In the genomic region with DNA sequence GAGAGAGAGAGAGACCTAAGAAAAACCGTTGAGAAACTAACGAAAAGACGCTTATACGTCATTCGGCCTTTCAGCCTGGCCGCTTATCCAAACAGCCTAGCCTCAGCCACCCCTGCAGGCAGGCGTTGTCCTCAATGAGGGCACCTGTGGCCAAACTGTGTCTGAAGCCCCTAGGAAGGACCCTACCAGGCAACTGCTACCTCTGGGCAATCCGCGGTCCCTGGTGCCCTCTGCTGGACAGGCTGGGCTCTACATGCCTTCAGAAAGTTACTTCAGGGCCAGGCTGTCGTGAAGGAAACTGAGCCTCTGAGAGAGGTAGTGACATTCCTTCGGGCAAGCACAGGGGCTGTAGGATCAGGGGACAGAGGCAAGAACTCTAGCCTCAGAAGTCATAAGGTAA, we compare ENCODE assay signal across 8 mouse cellular contexts.
DNase-seq lines count a peak whose midpoint lies in the region; ATAC-seq and TF ChIP-seq lines count a peak whose summit lies in the region.

No protein-coding gene starts in this region.

- 2% methylated on average over 11 of the region's 11 CpGs for WGBS in kidney, adult 2 months
- 4% methylated on average over 11 of the region's 11 CpGs for WGBS in liver, postnatal 0 days (ENCODE audit: insufficient replicate concordance)
- 2% methylated on average over 11 of the region's 11 CpGs for WGBS in neural tube, embryonic 11.5 days

- no peak for TF ChIP-seq EP300 in liver, postnatal 0 days (IDR thresholded peaks at IDR 0.05; ENCODE audit: low read depth)

- DNase-seq in urinary bladder, adult 18-20 months (ENCODE audit: low spot score in 2 of 2) = peak; percentile 31 to 68
- DNase-seq in urinary bladder, postnatal 10 days (ENCODE audit: low spot score) = no peak
- DNase-seq in gastrocnemius, postnatal 14 days = peak; percentile 43
- DNase-seq in kidney, adult 2 months = peak; percentile 65
- peak; percentile 81 for DNase-seq in liver, postnatal 0 days
- peak; percentile 84 for DNase-seq in neural tube, embryonic 11.5 days (ENCODE audit: low spot score)

- peak; percentile 65 for ATAC-seq in common myeloid progenitor, adult 5-6 weeks (replicated peaks; ENCODE audit: low read depth, poor library complexity, severe bottlenecking)
- peak; percentile 51 for ATAC-seq in liver, postnatal 0 days
- ATAC-seq in neural tube, embryonic 11.5 days (ENCODE audit: insufficient read depth, low FRiP score, low TSS enrichment) = 0 out of 2 replicates have a peak, but pooled peaks have one; percentile 32

- TF ChIP-seq POLR2A in kidney, adult 2 months (IDR thresholded peaks at IDR 0.05; ENCODE audit: low read depth, low read length) = no peak
- TF ChIP-seq POLR2A in testis, adult 2 months (IDR thresholded peaks at IDR 0.05; ENCODE audit: control insufficient read depth, low read depth, low read length) = no peak

- no peak overlapping the region for H3K27ac ChIP-seq in kidney, adult 2 months (ENCODE audit: insufficient read depth, low read depth, low read length)
- H3K27ac ChIP-seq in liver, postnatal 0 days (ENCODE audit: low read depth) = no peak overlapping the region
- no peak overlapping the region for H3K27ac ChIP-seq in neural tube, embryonic 11.5 days (ENCODE audit: low read depth, low read length)
- H3K27ac ChIP-seq in testis, adult 2 months (ENCODE audit: control insufficient read depth, insufficient read depth, low read depth, low read length) = no peak overlapping the region

- H3K27me3 ChIP-seq in kidney, adult 2 months (replicated peaks; ENCODE audit: control insufficient read depth, insufficient read depth, low read length) = no peaks in the 10 kb centered on the region
- no peaks in the 10 kb centered on the region for H3K27me3 ChIP-seq in liver, postnatal 0 days (ENCODE audit: insufficient read depth, low read length)
- no peaks in the 10 kb centered on the region for H3K27me3 ChIP-seq in neural tube, embryonic 11.5 days (ENCODE audit: control insufficient read depth, insufficient read depth, low read length)
- no peaks in the 10 kb centered on the region for H3K27me3 ChIP-seq in testis, adult 2 months (ENCODE audit: control insufficient read depth, insufficient read depth, low read length)

- no peaks in the 10 kb centered on the region for H3K36me3 ChIP-seq in kidney, adult 2 months (ENCODE audit: control insufficient read depth, insufficient read depth, low read length)
- H3K36me3 ChIP-seq in liver, postnatal 0 days (replicated peaks; ENCODE audit: insufficient read depth, low read length) = peaks cover 13% of the 10 kb centered on the region; the same call in 1 of the 2 replicates
- H3K36me3 ChIP-seq in neural tube, embryonic 11.5 days (ENCODE audit: control insufficient read depth, insufficient read depth, low read length) = peaks cover 2% of the 10 kb centered on the region; the same call in 1 of the 2 replicates
- H3K36me3 ChIP-seq in testis, adult 2 months (ENCODE audit: control insufficient read depth, insufficient read depth, low read length) = no peaks in the 10 kb centered on the region

- H3K4me1 ChIP-seq in kidney, adult 2 months (ENCODE audit: control insufficient read depth, insufficient read depth, low read length) = no peaks in the 10 kb centered on the region
- peaks cover 6% of the 10 kb centered on the region; the same call in 1 of the 2 replicates for H3K4me1 ChIP-seq in liver, postnatal 0 days (ENCODE audit: insufficient read depth)
- peaks cover 5% of the 10 kb centered on the region for H3K4me1 ChIP-seq in neural tube, embryonic 11.5 days (ENCODE audit: control insufficient read depth, insufficient read depth, low read length)
- peaks cover 3% of the 10 kb centered on the region for H3K4me1 ChIP-seq in testis, adult 2 months (ENCODE audit: control insufficient read depth, insufficient read depth, low read length)

- intact Hi-C loops in gastrocnemius, postnatal 14 days (cut with DNase I; ENCODE audit: low total_unique reads) = loop anchor here (5.0 kb wide), 3 partner anchors 412 to 472 kb away; no protein-coding TSS in a partner anchor

- no peak overlapping the region for H3K4me3 ChIP-seq in kidney, adult 2 months (ENCODE audit: insufficient read depth, low read depth, low read length)
- H3K4me3 ChIP-seq in liver, postnatal 0 days (ENCODE audit: low read depth, low read length) = peak overlapping the region; percentile 37
- H3K4me3 ChIP-seq in neural tube, embryonic 11.5 days (ENCODE audit: low read depth, low read length) = no peak overlapping the region
- 0 out of 2 replicates have a peak overlapping the region, but pooled peaks have one; percentile 1 for H3K4me3 ChIP-seq in testis, adult 2 months (ENCODE audit: control insufficient read depth, low read depth, low read length)

- no peak overlapping the region for H3K9ac ChIP-seq in liver, postnatal 0 days (replicated peaks)
- no peak overlapping the region for H3K9ac ChIP-seq in neural tube, embryonic 11.5 days (ENCODE audit: low read length)

- H3K9me3 ChIP-seq in liver, postnatal 0 days (ENCODE audit: low read length) = no peaks in the 10 kb centered on the region
- no peaks in the 10 kb centered on the region for H3K9me3 ChIP-seq in neural tube, embryonic 11.5 days (ENCODE audit: control insufficient read depth, low read length)

- peak; percentile 97 for TF ChIP-seq CTCF in kidney, adult 2 months (conservative IDR thresholded peaks at IDR 0.05; ENCODE audit: insufficient read depth, insufficient read length, low read depth, low read length)
- TF ChIP-seq CTCF in liver, postnatal 0 days (IDR thresholded peaks at IDR 0.05; ENCODE audit: low read depth) = peak; percentile 98
- peak; percentile 85; the same call in 1 of the 2 replicates for TF ChIP-seq CTCF in testis, adult 2 months (IDR thresholded peaks at IDR 0.05; ENCODE audit: control insufficient read depth, insufficient read depth, insufficient replicate concordance, low read depth, low read length)

- peak overlapping the region; percentile 70 for H3K4me2 ChIP-seq in liver, postnatal 0 days (ENCODE audit: low read depth, low read length)
- no peak overlapping the region for H3K4me2 ChIP-seq in neural tube, embryonic 11.5 days (ENCODE audit: low read depth)

Comparison
In these comparisons a context has a peak if more than half of its experiments do, and no peak if none do; other contexts are left out.
1. H3K4me3 ChIP-seq: peak in liver, postnatal 0 days (single experiment) and testis, adult 2 months (single experiment); none in kidney, adult 2 months (single experiment) and neural tube, embryonic 11.5 days (single experiment).
2. Peak in every context shown above with its lines, with median percentiles within 50 percentile points of each other: ATAC-seq and CTCF ChIP-seq.